Comparison of ENCODE assay signal across 16 mouse cellular contexts in genomic region chr1:75122211-75122610, GRCm38 (mm10). TPM values are rescaled to one million over a fixed set of nuclear protein-coding genes. Genes with fewer than 3 reads are reported as not detected.
DNase-seq lines count a peak whose midpoint lies in the region; ATAC-seq and TF ChIP-seq lines count a peak whose summit lies in the region.
"Had no signal": no experiment of that assay in that cellular context is flagged by ENCODE, and none has a peak within 500 bp of the region (broad histone marks: within the 10 kb centered on the region; RNA-seq: fewer than 3 reads in every experiment).

No protein-coding gene starts in this region.

- no peaks in the 10 kb centered on the region for H3K79me2 ChIP-seq in liver, adult 2 months (ENCODE audit: control insufficient read depth, insufficient read depth, low read length)

- H3K4me3 ChIP-seq in liver, adult 2 months (ENCODE audit: insufficient read depth, low read depth, low read length): no peak overlapping the region
- H3K4me3 ChIP-seq in liver, embryonic 12.5 days: no peak overlapping the region
- H3K4me3 ChIP-seq in thymus, adult 2 months (ENCODE audit: control insufficient read depth, insufficient read depth, low read length): no peak overlapping the region
- H3K4me3 ChIP-seq: embryonic facial prominence, embryonic 13.5 days; limb, embryonic 12.5 days had no signal

- TF ChIP-seq POLR2A in liver, adult 2 months (IDR thresholded peaks at IDR 0.05; ENCODE audit: extremely low read depth, insufficient read depth, low read length): no peak
- TF ChIP-seq POLR2A in thymus, adult 2 months (IDR thresholded peaks at IDR 0.05; ENCODE audit: control insufficient read depth, extremely low read depth, insufficient read depth, low read length, poor library complexity): no peak

- peaks cover 16% of the 10 kb centered on the region for H3K4me1 ChIP-seq in liver, adult 2 months (ENCODE audit: control insufficient read depth, insufficient read depth, low read length)
- peaks cover 25% of the 10 kb centered on the region for H3K4me1 ChIP-seq in liver, embryonic 12.5 days
- H3K4me1 ChIP-seq in thymus, adult 2 months (replicated peaks; ENCODE audit: control insufficient read depth, insufficient read depth, low read length): peaks cover 9% of the 10 kb centered on the region

- H3K4me2 ChIP-seq in liver, embryonic 12.5 days: no peak overlapping the region
- H3K4me2 ChIP-seq: embryonic facial prominence, embryonic 13.5 days; limb, embryonic 12.5 days had no signal

- no peaks in the 10 kb centered on the region for H3K36me3 ChIP-seq in liver, adult 2 months (ENCODE audit: control insufficient read depth, insufficient read depth, low read length)
- no peaks in the 10 kb centered on the region for H3K36me3 ChIP-seq in liver, embryonic 12.5 days
- H3K36me3 ChIP-seq in thymus, adult 2 months (ENCODE audit: control insufficient read depth, insufficient read depth, low read length): no peaks in the 10 kb centered on the region
- H3K36me3 ChIP-seq: embryonic facial prominence, embryonic 13.5 days; G1E; limb, embryonic 12.5 days had no signal

- H3K9ac ChIP-seq in liver, adult 2 months (ENCODE audit: low read depth, low read length): no peak overlapping the region
- no peak overlapping the region for H3K9ac ChIP-seq in liver, embryonic 12.5 days
- H3K9ac ChIP-seq: embryonic facial prominence, embryonic 13.5 days; limb, embryonic 12.5 days had no signal

- no peaks in the 10 kb centered on the region for H3K9me3 ChIP-seq in liver, embryonic 12.5 days (replicated peaks)
- H3K9me3 ChIP-seq: embryonic facial prominence, embryonic 13.5 days; G1E; limb, embryonic 12.5 days had no signal

- no peaks in the 10 kb centered on the region for H3K27me3 ChIP-seq in liver, adult 2 months (ENCODE audit: control insufficient read depth, insufficient read depth, low read length)
- H3K27me3 ChIP-seq in liver, embryonic 12.5 days (replicated peaks): no peaks in the 10 kb centered on the region
- no peaks in the 10 kb centered on the region for H3K27me3 ChIP-seq in thymus, adult 2 months (ENCODE audit: control insufficient read depth, insufficient read depth, low read length)
- H3K27me3 ChIP-seq: embryonic facial prominence, embryonic 13.5 days; limb, embryonic 12.5 days had no signal

- 0 out of 2 replicates have a peak overlapping the region, but pooled peaks have one; percentile 32 for H3K27ac ChIP-seq in liver, adult 2 months (replicated peaks; ENCODE audit: insufficient read depth, low read depth, low read length)
- H3K27ac ChIP-seq in liver, embryonic 12.5 days: no peak overlapping the region
- no peak overlapping the region for H3K27ac ChIP-seq in thymus, adult 2 months (ENCODE audit: control insufficient read depth, insufficient read depth, low read length)
- H3K27ac ChIP-seq: embryonic facial prominence, embryonic 13.5 days; limb, embryonic 12.5 days had no signal

- no peak for ATAC-seq in liver, embryonic 12.5 days
- ATAC-seq: activated CD4-positive, CD25-positive, alpha-beta regulatory T cell, adult 4 months; hindbrain, embryonic 16.5 days had no signal

- TF ChIP-seq CTCF in liver, adult 2 months (IDR thresholded peaks at IDR 0.05; ENCODE audit: low read depth, low read length): no peak
- no peak for TF ChIP-seq CTCF in thymus, adult 2 months (IDR thresholded peaks at IDR 0.05; ENCODE audit: borderline replicate concordance, control insufficient read depth, extremely low read depth, insufficient read depth, low read length, poor library complexity)

- WGBS in liver, adult 2 months: 86% methylated on average over 3 of the region's 3 CpGs
- 56% methylated on average over 3 of the region's 3 CpGs for WGBS in liver, embryonic 12.5 days (ENCODE audit: insufficient replicate concordance)
- 86% methylated on average over 3 of the region's 3 CpGs for WGBS in thymus, adult 2 months

- no peak for DNase-seq in liver, adult 2 months (ENCODE audit: extremely low read depth, low read depth, low spot score)
- peak; percentile 52 for DNase-seq in thymus, adult 2 months
- DNase-seq in thymus, adult 18-20 months: no peak
- peak; percentile 67 for DNase-seq in induced T-regulatory cell, adult 2 months (ENCODE audit: low read depth)
- peak; percentile 57 for DNase-seq in thymus, postnatal 4 days
- DNase-seq in gastrocnemius, postnatal 10 days: no peak
- DNase-seq in left cerebral cortex, adult 11 months (ENCODE audit: low spot score): no peak
- DNase-seq: cerebellum, postnatal 36 days; kidney, postnatal 14 days had no signal

RNA-seq across cellular contexts. Expression of gene Nhej1, which starts 2.8 kb away (rescaled TPM):
- total RNA-seq in liver, adult 2 months (2014; rRNA removed): 1.1 and 1.9 TPM in 2 replicates
- 1.6 and 2.2 TPM in 2 replicates for polyA plus RNA-seq in liver, adult 2 months (2012; rRNA removed)
- polyA plus RNA-seq in liver, embryonic 12.5 days (2016; fragmentation: Nextera tagmentation; extraction: Ambion mirVana): 6.7 and 6.8 TPM in 2 replicates
- 4.7 and 5.5 TPM in 2 replicates for polyA plus RNA-seq in thymus, adult 2 months (2012; rRNA removed)
- 1 to 10 TPM; 4.0 to 5.4 TPM for total RNA-seq in gastrocnemius, postnatal 10 days (2021)

RNA-seq across cellular contexts. Expression of gene Slc23a3, which starts 11.5 kb away (rescaled TPM):
- 0.20 TPM in 1 of 2 replicates, not detected in the other for total RNA-seq in liver, adult 2 months (2014; rRNA removed)
- 0.10 and 0.15 TPM in 2 replicates for polyA plus RNA-seq in liver, adult 2 months (2012; rRNA removed)
- polyA plus RNA-seq in liver, embryonic 12.5 days (2016; fragmentation: Nextera tagmentation; extraction: Ambion mirVana): 0.36 and 1.1 TPM in 2 replicates
- polyA plus RNA-seq in thymus, adult 2 months (2012; rRNA removed): 1.9 and 2.3 TPM in 2 replicates
- not detected for total RNA-seq in gastrocnemius, postnatal 10 days (2021)
- polyA plus RNA-seq: G1E; hindbrain, embryonic 16.5 days; limb, embryonic 12.5 days; neural tube, embryonic 14.5 days had no signal

RNA-seq across cellular contexts. Expression of gene Cnppd1, which starts 20.3 kb away (rescaled TPM):
- total RNA-seq in liver, adult 2 months (2014; rRNA removed): 26.4 and 37.4 TPM in 2 replicates
- 33.5 and 44.3 TPM in 2 replicates for polyA plus RNA-seq in liver, adult 2 months (2012; rRNA removed)
- polyA plus RNA-seq in liver, embryonic 12.5 days (2016; fragmentation: Nextera tagmentation; extraction: Ambion mirVana): 53.2 and 54.0 TPM in 2 replicates
- 126 and 141 TPM in 2 replicates for polyA plus RNA-seq in thymus, adult 2 months (2012; rRNA removed)
- 10 to 100 TPM; 20.1 to 22.3 TPM for total RNA-seq in gastrocnemius, postnatal 10 days (2021)

RNA-seq across cellular contexts. Expression of gene Retreg2, which starts 20.4 kb away (rescaled TPM):
- total RNA-seq in liver, adult 2 months (2014; rRNA removed): 77.6 and 103 TPM in 2 replicates
- polyA plus RNA-seq in liver, adult 2 months (2012; rRNA removed): 284 and 310 TPM in 2 replicates
- 69.4 and 73.5 TPM in 2 replicates for polyA plus RNA-seq in liver, embryonic 12.5 days (2016; fragmentation: Nextera tagmentation; extraction: Ambion mirVana)
- 167 and 179 TPM in 2 replicates for polyA plus RNA-seq in thymus, adult 2 months (2012; rRNA removed)
- total RNA-seq in gastrocnemius, postnatal 10 days (2021): 10 to 100 TPM; 18.1 to 21.5 TPM

RNA-seq across cellular contexts. Expression of gene Zfand2b, which starts 46.2 kb away (rescaled TPM):
- total RNA-seq in liver, adult 2 months (2014; rRNA removed): 30.5 and 32.4 TPM in 2 replicates
- 79.7 and 81.4 TPM in 2 replicates for polyA plus RNA-seq in liver, adult 2 months (2012; rRNA removed)
- polyA plus RNA-seq in liver, embryonic 12.5 days (2016; fragmentation: Nextera tagmentation; extraction: Ambion mirVana): 43.5 and 46.3 TPM in 2 replicates
- polyA plus RNA-seq in thymus, adult 2 months (2012; rRNA removed): 90.8 and 106 TPM in 2 replicates
- 10 to 100 TPM; 12.4 to 14.0 TPM for total RNA-seq in gastrocnemius, postnatal 10 days (2021)

Comparison
In these comparisons a context has a peak if more than half of its experiments do, and no peak if none do; other contexts are left out.
1. DNase-seq: peak in thymus, adult 2 months (single experiment), induced T-regulatory cell, adult 2 months (single experiment) and thymus, postnatal 4 days (single experiment); none in liver, adult 2 months (single experiment), thymus, adult 18-20 months (0 of 2), gastrocnemius, postnatal 10 days (single experiment) and left cerebral cortex, adult 11 months (single experiment).